Mouse (Mus musculus) erythroblast, embryonic 14.5 days (primary cell): ENCODE measurements around the gene Fbn1.

Source experiments
- GATA1 ChIP-seq: IDR thresholded peaks from 2 replicates; pipeline ENCODE4 v1.6.1; 2012; ENCODE audit warnings: low read length, inconsistent platforms, mixed read lengths
- TAL1 ChIP-seq: IDR thresholded peaks from 3 replicates; pipeline ENCODE4 v1.6.1; 2012; ENCODE audit warnings: low read length, inconsistent platforms, mixed read lengths

GRCm38 (mm10) chr2:125476231-125476630 is 31.6 kb downstream of the Fbn1 start:
- TF ChIP-seq TAL1 (no peak), GATA1 (no peak)
